Mouse (Mus musculus): ENCODE measurements around the gene Tspyl3.

GRCm38 (mm10) chr2:153256604-153257003 lies 31.4 kb upstream of the Tspyl3 start:
- TF ChIP-seq POLR2A (IDR thresholded peaks at IDR 0.05; ENCODE audit: insufficient read depth, low read depth, low read length) (no peak), CTCF (IDR thresholded peaks at IDR 0.05; ENCODE audit: insufficient read depth, low read depth, low read length) (no peak)
